Mouse (Mus musculus) olfactory bulb, adult 2 months (tissue): ENCODE data around the gene Gucy2g.

Source experiments
- CTCF ChIP-seq: fragments of 200-500 bp; IDR thresholded peaks from 2 replicates; pipeline ENCODE4 v1.5.1; 2012; ENCODE audit warnings: low read depth, mild to moderate bottlenecking, low read length, moderate library complexity; ENCODE audit not compliant: insufficient read depth
- POLR2A ChIP-seq: fragments of 200-500 bp; IDR thresholded peaks from 2 replicates; pipeline ENCODE4 v1.6.1; 2012; ENCODE audit warnings: mild to moderate bottlenecking, low read depth, low read length, moderate library complexity; ENCODE audit not compliant: insufficient read depth

DNA sequence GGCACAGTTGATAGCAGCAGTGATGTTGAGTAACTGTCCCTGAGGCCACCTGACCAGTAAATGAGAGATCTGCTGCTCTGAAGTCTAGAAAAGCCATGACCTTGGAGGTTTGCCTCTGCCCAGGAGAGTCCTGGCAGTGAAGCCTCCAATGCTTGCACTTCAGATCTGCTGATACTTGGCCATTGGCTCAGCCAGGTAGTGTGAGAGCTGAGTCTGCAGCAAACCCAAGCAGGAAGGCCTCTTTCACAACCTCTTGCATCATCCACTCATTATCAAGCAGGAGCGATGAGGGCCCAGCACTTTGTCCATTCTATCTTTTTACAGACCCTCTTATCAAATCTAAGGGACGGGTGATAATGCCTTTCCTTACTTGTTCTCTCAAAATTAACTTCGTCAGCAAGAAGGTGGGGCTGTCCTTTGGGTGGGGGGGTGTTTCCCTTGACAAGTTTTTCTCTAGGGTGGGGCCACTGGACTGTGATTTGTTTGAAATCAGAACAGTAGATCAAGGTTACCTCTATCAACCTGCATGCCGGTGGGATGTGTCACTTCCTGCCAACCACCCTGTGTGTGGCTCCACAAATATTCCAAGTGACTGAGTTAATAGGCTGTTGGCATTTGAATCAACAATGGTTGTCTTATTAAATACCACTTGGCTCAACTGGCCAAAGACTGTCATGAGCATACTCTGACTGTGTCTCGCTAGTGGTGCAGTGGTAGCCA is 16.8 kb upstream of the Gucy2g start:
- no peak for TF ChIP-seq CTCF
- TF ChIP-seq POLR2A = no peak
